Mouse (Mus musculus): ENCODE measurements around the gene Ppm1f.
"Not testable (repeated sequence)": the region's sequence is repeated elsewhere in the genome, so short reads cannot be mapped to it uniquely, and the experiment has no call there.

The Ppm1f gene

GRCm38 (mm10) chr16:16896382-16897055 is at the start of gene Ppm1f:
Gene Ppm1f, plus strand, starts transcription at chr16:16896469.
- DNase-seq: peak; percentile 95

GRCm38 (mm10) chr16:16849196-16849595 is 47.1 kb upstream of the Ppm1f start:
- no peak for DNase-seq

- no peak for DNase-seq
Measured at GRCm38 (mm10) chr16:16852411-16852810, 43.9 kb upstream of the Ppm1f start.

- DNase-seq: no peak
Measured at GRCm38 (mm10) chr16:16854836-16855235, 41.4 kb upstream of the Ppm1f start.

GRCm38 (mm10) chr16:16855541-16855940 is 40.7 kb upstream of the Ppm1f start:
- DNase-seq: no peak

GRCm38 (mm10) chr16:16856054-16856453 is 40.2 kb upstream of the Ppm1f start:
- DNase-seq: not testable (repeated sequence)

- DNase-seq: no peak
Measured at GRCm38 (mm10) chr16:16856731-16857476, 39.4 kb upstream of the Ppm1f start.

- DNase-seq: no peak
Measured at GRCm38 (mm10) chr16:16862288-16862687, 34.0 kb upstream of the Ppm1f start.

- DNase-seq: no peak
Measured at GRCm38 (mm10) chr16:16863978-16864377, 32.3 kb upstream of the Ppm1f start, which contains the start of gene Igll1. Gene Igll1, minus strand, starts transcription at chr16:16863985.

GRCm38 (mm10) chr16:16865217-16865616 is 31.1 kb upstream of the Ppm1f start:
- DNase-seq: no peak

- DNase-seq: no peak
Measured at GRCm38 (mm10) chr16:16865696-16866561, 30.3 kb upstream of the Ppm1f start.

GRCm38 (mm10) chr16:16870241-16870616 is 26.0 kb upstream of the Ppm1f start:
- no peak for DNase-seq

GRCm38 (mm10) chr16:16870617-16871331 is 25.5 kb upstream of the Ppm1f start, which contains the start of the genes Top3b and Vpreb1:
Gene Top3b, plus strand, starts transcription at chr16:16870736.
Gene Vpreb1, minus strand, starts transcription at chr16:16870843.
- DNase-seq: peak; percentile 85

- DNase-seq: no peak
Measured at GRCm38 (mm10) chr16:16879025-16879424, 17.2 kb upstream of the Ppm1f start.

GRCm38 (mm10) chr16:16888341-16888740 is 7.9 kb upstream of the Ppm1f start:
- DNase-seq: no peak

- DNase-seq: no peak
Measured at GRCm38 (mm10) chr16:16892366-16892765, 3.9 kb upstream of the Ppm1f start.

- DNase-seq: no peak
Measured at GRCm38 (mm10) chr16:16896015-16896381, 271 bp upstream of the Ppm1f start.

GRCm38 (mm10) chr16:16897056-16897584 is 851 bp downstream of the Ppm1f start:
- no peak for DNase-seq

- DNase-seq: no peak
Measured at GRCm38 (mm10) chr16:16902329-16902728, 6.1 kb downstream of the Ppm1f start.

GRCm38 (mm10) chr16:16903188-16903587 is 6.9 kb downstream of the Ppm1f start:
- no peak for DNase-seq

- no peak for DNase-seq
Measured at GRCm38 (mm10) chr16:16907799-16908198, 11.5 kb downstream of the Ppm1f start.

Measured in cerebellum, adult 11 months (tissue).